Mouse (Mus musculus) megakaryocyte, embryonic 14.5 days (primary cell): ENCODE measurements around the gene Ranbp9.

Experiments used
- FLI1 ChIP-seq: IDR thresholded peaks from 2 replicates; pipeline ENCODE4 v1.6.1; 2012; ENCODE audit warnings: low read length, inconsistent platforms, mixed read lengths
- GATA1 ChIP-seq: IDR thresholded peaks from 3 replicates; pipeline ENCODE4 v1.6.1; 2012; ENCODE audit warnings: mixed read lengths, low read length, inconsistent platforms, borderline replicate concordance

DNA sequence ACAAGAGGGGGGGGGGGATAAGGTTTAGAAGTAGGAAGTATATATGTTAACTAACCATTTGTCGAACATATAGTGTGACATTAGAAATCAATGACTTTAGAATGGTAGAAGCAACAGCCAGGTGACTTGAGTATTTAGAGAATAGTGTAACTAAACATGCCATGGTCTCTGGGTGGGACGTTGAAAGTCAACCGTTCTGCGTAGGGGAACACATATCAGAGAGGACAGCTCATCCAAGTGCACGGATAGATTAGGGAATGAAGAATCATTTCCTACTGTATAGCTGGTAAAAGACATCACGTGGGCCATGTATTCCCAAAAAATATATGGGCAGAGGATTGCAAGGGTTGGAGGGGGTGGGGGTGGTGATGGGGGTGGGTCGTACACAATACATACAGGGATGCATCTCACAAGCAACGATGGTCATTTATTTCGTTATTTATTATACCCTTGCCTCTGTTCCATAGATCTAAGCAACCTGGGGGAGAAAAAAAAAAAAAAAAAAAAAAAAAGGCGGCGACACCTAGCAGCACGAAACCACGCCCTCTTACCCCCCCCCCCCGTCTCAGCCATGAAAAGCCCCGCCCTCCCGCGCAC, 83.3 kb downstream of the Ranbp9 start:
- TF ChIP-seq FLI1 (no peak), GATA1 (no peak)
